Mouse (Mus musculus): Measurements from ENCODE around the gene Banp. TPM values are rescaled to one million over a fixed set of nuclear protein-coding genes. Genes with fewer than 3 reads are reported as not detected.

Banp gene
- total RNA-seq, 2 experiments from 2014 or later = 6.0 to 11.1 TPM

- no peak for DNase-seq
Measured at GRCm38 (mm10) chr8:121980792-121981519, 31.4 kb downstream of the Banp start.

- DNase-seq = no peak
Measured at GRCm38 (mm10) chr8:121981520-121981895, 32.0 kb downstream of the Banp start.

- DNase-seq = no peak
Measured at GRCm38 (mm10) chr8:121985673-121986072, 36.1 kb downstream of the Banp start.

GRCm38 (mm10) chr8:121987892-121988291, 38.3 kb downstream of the Banp start:
- no peak for DNase-seq

- no peak for DNase-seq
Measured at GRCm38 (mm10) chr8:121990506-121991255, 41.1 kb downstream of the Banp start.

- no peak for DNase-seq
Measured at GRCm38 (mm10) chr8:121991611-121992010, 42.1 kb downstream of the Banp start.

- DNase-seq = no peak
Measured at GRCm38 (mm10) chr8:121992911-121993310, 43.4 kb downstream of the Banp start.

GRCm38 (mm10) chr8:121995112-121995511, 45.6 kb downstream of the Banp start:
- no peak for DNase-seq

GRCm38 (mm10) chr8:121995895-121996294, 46.3 kb downstream of the Banp start:
- DNase-seq = no peak

- DNase-seq = no peak
Measured at GRCm38 (mm10) chr8:121998631-121999030, 49.1 kb downstream of the Banp start.

- DNase-seq = no peak
Measured at GRCm38 (mm10) chr8:121999211-121999610, 49.7 kb downstream of the Banp start.

- no peak for DNase-seq
Measured at GRCm38 (mm10) chr8:122001339-122002115, 52.0 kb downstream of the Banp start.

- DNase-seq = no peak
Measured at GRCm38 (mm10) chr8:122003646-122004045, 54.1 kb downstream of the Banp start.

- DNase-seq = no peak
Measured at GRCm38 (mm10) chr8:122004131-122004530, 54.6 kb downstream of the Banp start.

- DNase-seq = no peak
Measured at GRCm38 (mm10) chr8:122005422-122006204, 56.1 kb downstream of the Banp start.

GRCm38 (mm10) chr8:122006688-122007484, 57.3 kb downstream of the Banp start:
- DNase-seq = no peak

GRCm38 (mm10) chr8:122008395-122008794, 58.8 kb downstream of the Banp start:
- no peak for DNase-seq

- DNase-seq = no peak
Measured at GRCm38 (mm10) chr8:122010638-122011037, 61.1 kb downstream of the Banp start.

- DNase-seq = no peak
Measured at GRCm38 (mm10) chr8:122011066-122011588, 61.6 kb downstream of the Banp start.

GRCm38 (mm10) chr8:122014606-122015005, 65.1 kb downstream of the Banp start:
- no peak for DNase-seq
